Mouse (Mus musculus): ENCODE results near the gene Rnf40. TPM values are rescaled to one million over a fixed set of nuclear protein-coding genes. Genes with fewer than 3 reads are reported as not detected.

The Rnf40 gene
- total and polyA plus RNA-seq, 3 experiments, result 49.5 to 75.1 TPM; not detected in 1

GRCm38 (mm10) chr7:127551558-127551957 lies 37.0 kb upstream of the Rnf40 start:
- Histone ChIP-seq H3K9me3 (replicated peaks; ENCODE audit: insufficient read depth, low read length) (no peaks in the 10 kb centered on the region), H3K4me3 (ENCODE audit: control insufficient read depth in 1 of 2, insufficient read depth in 1 of 2, low read depth in 2 of 2, low read length in 2 of 2) (no peak overlapping the region), H3K36me3 (ENCODE audit: control insufficient read depth in 1 of 2, insufficient read depth in 2 of 2, low read length in 2 of 2) (peaks cover 0 to 42% of the 10 kb centered on the region in 2 experiments), H3K79me2 (ENCODE audit: control insufficient read depth, insufficient read depth, low read length, poor library complexity) (no peaks in the 10 kb centered on the region), H3K4me1 (ENCODE audit: control insufficient read depth in 1 of 2, insufficient read depth in 2 of 2, low read length in 2 of 2) (no peaks in the 10 kb centered on the region), H3K9ac (ENCODE audit: control insufficient read depth, low read depth, low read length, poor library complexity, severe bottlenecking) (no peak overlapping the region), H3K27me3 (ENCODE audit: control insufficient read depth in 1 of 2, insufficient read depth in 2 of 2, low read length in 2 of 2) (no peaks in the 10 kb centered on the region), H3K27ac (ENCODE audit: control insufficient read depth, low read depth, low read length) (no peak overlapping the region)
- no peak for DNase-seq (ENCODE audit: low read depth, low spot score)
- TF ChIP-seq TAL1 (IDR thresholded peaks at IDR 0.05; ENCODE audit: low read length) (no peak), USF1 (IDR thresholded peaks at IDR 0.05; ENCODE audit: low read depth, low read length) (no peak)

GRCm38 (mm10) chr7:127560580-127560979 lies 28.0 kb upstream of the Rnf40 start:
- H3K79me2 ChIP-seq (ENCODE audit: control insufficient read depth, insufficient read depth, low read length, poor library complexity), result no peaks in the 10 kb centered on the region
- no peak overlapping the region for H3K27ac ChIP-seq (ENCODE audit: control insufficient read depth, low read depth, low read length)
- no peaks in the 10 kb centered on the region for H3K9me3 ChIP-seq (replicated peaks; ENCODE audit: insufficient read depth, low read length)
- TF ChIP-seq USF1 (IDR thresholded peaks at IDR 0.05; ENCODE audit: low read depth, low read length), result no peak
- TF ChIP-seq CHD2 (IDR thresholded peaks at IDR 0.05; ENCODE audit: low read length), result no peak
- TF ChIP-seq HCFC1 (IDR thresholded peaks at IDR 0.05; ENCODE audit: low read depth, low read length), result no peak
- TF ChIP-seq TCF12 (IDR thresholded peaks at IDR 0.05; ENCODE audit: low read depth, low read length), result no peak
- TF ChIP-seq SMC3 (IDR thresholded peaks at IDR 0.05; ENCODE audit: low read depth, low read length), result no peak
- no peak for TF ChIP-seq SIN3A (IDR thresholded peaks at IDR 0.05; ENCODE audit: low read length)
- TF ChIP-seq MYC (IDR thresholded peaks at IDR 0.05; ENCODE audit: low read depth, low read length), result no peak
- no peak for TF ChIP-seq UBTF (IDR thresholded peaks at IDR 0.05; ENCODE audit: borderline replicate concordance, insufficient read depth, low read depth, low read length)
- no peak for TF ChIP-seq JUND (IDR thresholded peaks at IDR 0.05; ENCODE audit: low read depth, low read length)
- TF ChIP-seq POLR2AphosphoS2 (IDR thresholded peaks at IDR 0.05; ENCODE audit: low read length), result no peak
- no peak for TF ChIP-seq RAD21 (IDR thresholded peaks at IDR 0.05; ENCODE audit: low read depth, low read length)
- no peak for TF ChIP-seq POLR2AphosphoS5 (IDR thresholded peaks at IDR 0.05; ENCODE audit: borderline replicate concordance, low read depth, low read length)
- no peak for TF ChIP-seq POLR2A (IDR thresholded peaks at IDR 0.05; ENCODE audit: control insufficient read depth in 1 of 2, insufficient read depth in 1 of 2, low read depth in 1 of 2, low read length in 2 of 2, poor library complexity in 1 of 2)
- no peak for TF ChIP-seq CTCF (IDR thresholded peaks at IDR 0.05 in 2 of 3, conservative IDR thresholded peaks at IDR 0.05 in 1 of 3; ENCODE audit: control insufficient read depth in 1 of 3, insufficient read depth in 1 of 3, low read depth in 2 of 3, low read length in 3 of 3, poor library complexity in 1 of 3, severe bottlenecking in 1 of 3)
- no peak for TF ChIP-seq E2F4 (IDR thresholded peaks at IDR 0.05; ENCODE audit: borderline replicate concordance, low read depth, low read length)
- H3K36me3 ChIP-seq (ENCODE audit: control insufficient read depth in 1 of 2, insufficient read depth in 2 of 2, low read length in 2 of 2), result peaks cover 0 to 13% of the 10 kb centered on the region in 2 experiments; a peak in 2 of 4 replicates
- DNase-seq (ENCODE audit: low read depth, low spot score), result no peak
- no peak overlapping the region for H3K4me3 ChIP-seq (ENCODE audit: control insufficient read depth in 1 of 2, insufficient read depth in 1 of 2, low read depth in 2 of 2, low read length in 2 of 2)
- no peak overlapping the region for H3K9ac ChIP-seq (ENCODE audit: control insufficient read depth, low read depth, low read length, poor library complexity, severe bottlenecking)
- no peaks in the 10 kb centered on the region for H3K27me3 ChIP-seq (ENCODE audit: control insufficient read depth in 1 of 2, insufficient read depth in 2 of 2, low read length in 2 of 2)
- no peaks in the 10 kb centered on the region for H3K4me1 ChIP-seq (ENCODE audit: control insufficient read depth in 1 of 2, insufficient read depth in 2 of 2, low read length in 2 of 2)
